Mouse (Mus musculus) limb, embryonic 10.5 days (tissue): ENCODE data around the gene Midn. TPM values are rescaled to one million over a fixed set of nuclear protein-coding genes. Genes with fewer than 3 reads are reported as not detected.

Source experiments
- DNase-seq: peaks from one replicate; pipeline ENCODE4 v3.0.0-alpha.2; 2017; ENCODE audit warnings: low spot score
- H3K27ac ChIP-seq: fragments of 300-500 bp; sonication (generic); 2 replicates; pipeline ENCODE4 v1.5.1; 2016; ENCODE audit warnings: mild to moderate bottlenecking
- H3K27me3 ChIP-seq: fragments of 300-500 bp; sonication (generic); 2 replicates; pipeline ENCODE4 v1.6.1; 2016; ENCODE audit warnings: low read depth, mild to moderate bottlenecking; ENCODE audit not compliant: poor library complexity, severe bottlenecking
- H3K36me3 ChIP-seq: fragments of 300-500 bp; sonication (generic); 2 replicates; pipeline ENCODE4 v1.6.1; 2016; ENCODE audit warnings: mild to moderate bottlenecking, moderate library complexity
- H3K4me1 ChIP-seq: fragments of 300-500 bp; sonication (generic); 2 replicates; pipeline ENCODE4 v1.6.1; 2016
- H3K4me3 ChIP-seq: fragments of 300-500 bp; sonication (generic); 2 replicates; pipeline ENCODE4 v1.5.1; 2016; ENCODE audit warnings: mild to moderate bottlenecking, moderate library complexity
- H3K9me3 ChIP-seq: fragments of 300-500 bp; sonication (generic); replicated peaks from 2 replicates; pipeline ENCODE4 v1.6.1; 2016; ENCODE audit warnings: mild to moderate bottlenecking
- WGBS: fragments of 180-500 bp; shearing (Covaris S2); methylation state at CpG from one replicate; pipeline ENCODE4 v1.1.7; 2016; 5-methylcytosine and 5-hydroxymethylcytosine counted together
- polyA plus RNA-seq: library from polyadenylated mRNA; unstranded; fragments of >200 nt; fragmentation: Nextera tagmentation; extraction: Ambion mirVana; gene quantifications from 2 replicates; pipeline ENCODE4 v1.2.1, GENCODE M21; 2016

Midn gene
- polyA plus RNA-seq, 1 experiment from 2014 or later, result 26.2 TPM

DNA sequence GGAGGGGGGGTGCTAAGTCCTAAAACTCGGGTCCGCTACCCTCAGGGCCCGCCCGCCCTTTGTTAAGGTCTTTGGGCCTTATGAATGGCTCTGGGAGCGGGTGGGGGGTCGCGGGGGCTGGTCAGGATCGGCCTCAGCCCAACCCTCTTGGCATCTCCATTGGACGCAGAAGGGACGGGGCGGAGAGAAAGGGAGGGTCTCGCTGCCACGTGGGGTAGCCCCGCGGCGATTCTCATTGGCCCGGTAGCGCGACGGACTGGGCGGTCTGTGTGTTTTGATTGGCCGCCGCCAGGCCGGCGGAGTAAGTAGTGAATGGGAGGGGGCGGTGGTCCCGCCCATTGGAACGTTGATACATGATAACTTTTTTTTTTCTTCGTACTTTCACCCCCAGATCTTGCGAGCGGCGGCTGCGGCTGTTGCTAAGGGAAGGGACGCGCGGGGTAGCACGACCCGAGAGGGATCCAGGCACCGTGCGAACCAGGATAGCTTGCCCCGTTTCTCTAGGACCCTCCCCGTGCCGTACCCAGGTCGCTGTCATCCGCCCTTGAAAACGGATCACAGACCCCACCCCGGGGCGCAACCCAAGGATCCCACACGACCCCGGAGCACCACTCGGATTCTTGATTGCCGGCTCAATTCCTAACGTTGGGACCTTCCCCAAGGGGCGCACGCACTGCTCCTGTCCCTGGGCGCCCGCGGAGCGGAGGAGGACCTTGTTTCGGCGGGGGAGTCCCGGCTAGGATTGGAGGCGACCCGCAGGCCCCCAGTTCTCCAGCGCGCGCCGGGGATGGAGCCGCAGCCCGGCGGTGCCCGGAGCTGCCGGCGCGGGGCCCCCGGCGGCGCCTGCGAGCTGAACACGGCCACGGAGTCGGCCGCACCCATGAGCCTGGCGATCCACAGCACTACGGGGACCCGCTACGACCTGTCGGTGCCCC is 1.5 kb downstream of the Midn start:
- Histone ChIP-seq H3K27me3 (no peaks in the 10 kb centered on the region), H3K4me3 (peak overlapping the region; percentile 93), H3K36me3 (peaks cover 81% of the 10 kb centered on the region), H3K9me3 (no peaks in the 10 kb centered on the region), H3K27ac (peak overlapping the region; percentile 100), H3K4me1 (peaks cover 62% of the 10 kb centered on the region)
- under 1% methylated on average over 88 of the region's 88 CpGs for WGBS
- peak; percentile 98 for DNase-seq

- Histone ChIP-seq H3K36me3 (peaks cover 81% of the 10 kb centered on the region), H3K4me1 (peaks cover 64% of the 10 kb centered on the region)
These were observed 2.4 kb downstream of the Midn start for GRCm38 (mm10) chr10:80150226-80151210.

DNA sequence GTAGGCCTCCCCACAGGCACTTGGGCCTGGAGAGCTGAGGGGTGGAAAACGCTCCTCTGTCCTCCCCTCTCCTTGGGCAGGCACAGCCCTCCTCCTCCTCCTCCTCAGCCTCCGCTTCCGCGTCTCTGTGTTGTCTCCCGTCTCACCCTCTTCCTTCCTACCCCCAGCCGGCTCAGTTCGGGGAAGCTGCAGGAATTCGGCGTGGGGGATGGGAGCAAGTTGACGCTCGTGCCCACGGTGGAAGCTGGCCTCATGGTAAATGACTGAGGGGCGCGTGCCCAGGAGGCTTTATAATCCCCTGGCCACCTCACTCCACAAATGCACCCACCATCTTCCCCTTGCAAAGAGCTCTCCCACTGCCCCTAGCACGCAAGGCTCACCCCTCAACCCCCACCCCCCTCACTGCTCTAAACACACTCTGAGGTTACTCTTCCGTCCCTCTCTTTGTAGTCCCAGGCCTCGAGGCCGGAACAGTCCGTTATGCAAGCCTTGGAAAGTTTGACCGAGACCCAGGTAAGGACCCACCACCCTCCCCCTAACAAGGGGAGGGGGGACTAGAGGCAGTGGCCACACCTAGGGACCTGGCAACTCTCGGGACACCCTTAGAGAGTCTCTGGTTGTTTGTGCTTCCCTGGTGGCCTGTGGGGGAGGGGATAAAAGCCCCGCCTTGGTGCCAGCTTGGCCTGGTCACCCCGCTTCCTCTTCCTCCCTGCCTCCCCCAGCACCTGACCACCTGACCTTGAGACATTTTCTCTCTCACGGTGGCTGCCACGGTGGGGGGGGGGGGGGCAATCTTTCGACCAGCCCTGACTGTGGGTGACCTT is 3.4 kb downstream of the Midn start:
- 1% methylated on average over 26 of the region's 26 CpGs for WGBS
- Histone ChIP-seq H3K9me3 (no peaks in the 10 kb centered on the region), H3K4me3 (peak overlapping the region; percentile 93), H3K36me3 (peaks cover 81% of the 10 kb centered on the region), H3K4me1 (peaks cover 65% of the 10 kb centered on the region), H3K27me3 (no peaks in the 10 kb centered on the region), H3K27ac (peak overlapping the region; percentile 100)
- peak; percentile 73 for DNase-seq

More at GRCm38 (mm10) chr10:80150226-80151210, 2.4 kb downstream of the Midn start:
- Histone ChIP-seq H3K27ac (peak overlapping the region; percentile 100), H3K9me3 (no peaks in the 10 kb centered on the region), H3K27me3 (no peaks in the 10 kb centered on the region), H3K4me3 (peak overlapping the region; percentile 93)
- DNase-seq, result peak; percentile 91
- under 1% methylated on average over 65 of the region's 71 CpGs for WGBS

DNA sequence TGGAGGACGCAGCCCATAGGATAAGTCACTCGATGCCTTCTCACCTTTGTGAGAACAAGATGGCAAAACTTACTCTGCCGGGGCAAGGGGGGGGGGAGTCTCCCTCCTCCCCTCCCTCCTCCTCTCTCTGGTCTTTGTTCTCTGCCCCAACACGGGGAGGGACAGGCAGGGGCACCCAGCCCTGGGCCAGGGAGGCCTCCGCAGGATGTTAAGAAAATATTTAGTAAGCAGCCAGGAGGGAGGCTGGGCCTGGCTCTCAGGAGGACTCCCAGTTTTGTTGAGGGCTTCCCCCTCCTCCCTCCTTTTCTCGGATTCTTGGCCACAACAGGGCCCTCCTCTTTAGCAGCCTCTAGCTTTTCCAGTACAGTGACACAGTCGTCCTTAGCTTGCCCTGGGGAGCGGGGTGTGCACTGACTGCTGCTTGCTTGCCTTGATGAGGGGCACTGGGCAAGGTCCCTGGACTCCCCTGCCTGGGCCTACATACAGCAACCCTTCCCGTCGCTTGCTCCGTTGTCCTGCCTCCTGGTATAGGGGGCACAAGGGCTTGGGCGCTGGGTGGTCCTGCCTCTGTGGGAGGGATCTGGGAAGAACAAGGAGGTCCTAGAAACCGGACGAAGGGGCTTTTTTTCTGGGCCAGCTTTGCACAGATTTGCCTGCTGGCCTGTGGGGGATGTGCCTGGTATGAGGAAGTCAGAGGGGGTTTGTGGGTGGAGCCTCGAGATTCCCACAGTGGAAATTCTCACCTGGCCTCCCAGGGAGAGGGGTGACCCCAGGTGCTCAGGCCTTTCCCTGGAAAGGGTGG is 4.2 kb downstream of the Midn start:
- peak; percentile 49 for DNase-seq
- Histone ChIP-seq H3K27ac (peak overlapping the region; percentile 100), H3K27me3 (no peaks in the 10 kb centered on the region), H3K36me3 (peaks cover 85% of the 10 kb centered on the region), H3K4me3 (peak overlapping the region; percentile 93), H3K4me1 (peaks cover 65% of the 10 kb centered on the region), H3K9me3 (no peaks in the 10 kb centered on the region)
- WGBS, result 15% methylated on average over 15 of the region's 15 CpGs

- Histone ChIP-seq H3K36me3 (peaks cover 89% of the 10 kb centered on the region), H3K27ac (peak overlapping the region; percentile 100), H3K4me1 (peaks cover 65% of the 10 kb centered on the region), H3K4me3 (peak overlapping the region; percentile 93), H3K27me3 (no peaks in the 10 kb centered on the region), H3K9me3 (no peaks in the 10 kb centered on the region)
- no peak for DNase-seq
- WGBS, result 46% methylated on average over 3 of the region's 3 CpGs
These were observed 4.8 kb downstream of the Midn start for GRCm38 (mm10) chr10:80152873-80153260.

DNA sequence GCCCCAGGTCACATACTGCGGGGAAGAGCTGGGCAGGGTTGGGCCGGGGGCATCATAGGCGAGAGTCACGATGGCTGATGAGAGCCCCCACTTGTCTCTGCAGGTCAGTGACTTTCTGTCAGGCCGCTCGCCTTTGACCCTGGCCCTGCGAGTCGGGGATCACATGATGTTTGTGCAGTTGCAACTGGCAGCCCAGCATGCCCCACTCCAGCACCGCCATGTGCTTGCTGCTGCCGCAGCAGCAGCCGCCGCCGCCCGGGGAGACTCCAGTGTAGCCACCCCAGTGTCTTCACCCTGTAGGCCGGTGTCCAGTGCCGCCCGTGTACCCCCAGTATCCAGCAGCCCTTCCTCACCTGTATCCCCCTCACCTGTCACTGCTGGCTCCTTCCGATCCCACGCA is 5.6 kb downstream of the Midn start:
- H3K9me3 ChIP-seq, result no peaks in the 10 kb centered on the region
- no peak for DNase-seq
- peak overlapping the region; percentile 93 for H3K4me3 ChIP-seq
- WGBS, result 89% methylated on average over 19 of the region's 19 CpGs
- peak overlapping the region; percentile 22; the same call in 1 of the 2 replicates for H3K27ac ChIP-seq
- peaks cover 70% of the 10 kb centered on the region for H3K4me1 ChIP-seq
- H3K36me3 ChIP-seq, result peaks cover 89% of the 10 kb centered on the region
- no peaks in the 10 kb centered on the region for H3K27me3 ChIP-seq

DNA sequence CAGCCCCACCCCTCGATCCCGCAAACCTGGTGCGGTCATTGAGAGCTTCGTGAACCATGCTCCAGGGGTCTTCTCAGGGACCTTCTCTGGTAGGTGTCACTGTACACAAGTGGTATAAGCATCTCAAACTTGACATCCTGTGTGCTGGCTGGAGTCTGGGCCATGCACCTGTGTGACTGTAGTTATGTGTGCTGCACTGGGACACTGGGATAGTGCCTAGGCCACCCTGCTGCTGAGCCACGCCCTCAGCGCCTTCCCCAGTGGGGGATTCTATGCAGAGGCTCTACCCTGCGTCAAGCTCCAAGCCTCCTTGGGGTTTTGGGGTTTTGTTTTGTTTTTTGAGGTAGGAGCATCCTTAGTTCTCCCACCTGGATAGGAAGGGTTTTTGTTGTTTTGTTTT is 6.3 kb downstream of the Midn start:
- peaks cover 94% of the 10 kb centered on the region for H3K36me3 ChIP-seq
- H3K27ac ChIP-seq, result no peak overlapping the region
- H3K27me3 ChIP-seq, result no peaks in the 10 kb centered on the region
- H3K4me1 ChIP-seq, result peaks cover 77% of the 10 kb centered on the region
- no peak for DNase-seq
- H3K9me3 ChIP-seq, result no peaks in the 10 kb centered on the region
- 90% methylated on average over 7 of the region's 7 CpGs for WGBS
- H3K4me3 ChIP-seq, result peak overlapping the region; percentile 93

DNA sequence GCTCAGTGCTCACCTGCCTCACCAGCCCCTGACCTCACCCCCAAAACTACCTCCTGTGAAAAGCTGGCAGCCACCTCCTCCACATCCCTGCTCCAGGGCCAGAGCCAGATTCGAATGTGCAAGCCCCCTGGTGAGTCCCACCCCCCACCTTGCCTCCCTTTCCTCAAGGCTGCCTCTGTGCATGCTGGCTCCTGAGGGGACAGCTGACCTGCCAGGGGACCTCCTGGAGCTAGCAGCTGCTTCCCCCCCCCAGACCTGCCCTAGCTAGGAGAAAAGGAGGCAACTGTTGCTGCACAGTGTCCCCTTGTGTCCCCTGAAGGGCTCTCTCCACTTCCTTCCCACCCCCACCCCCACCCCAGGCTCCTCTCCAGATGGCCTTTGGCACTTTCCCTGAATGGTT is 7.2 kb downstream of the Midn start:
- WGBS, result 57% methylated on average over 1 of the region's 1 CpGs
- DNase-seq, result no peak
- Histone ChIP-seq H3K4me3 (peak overlapping the region; percentile 23), H3K27ac (peak overlapping the region; percentile 10; the same call in 1 of the 2 replicates), H3K4me1 (peaks cover 86% of the 10 kb centered on the region), H3K36me3 (peaks cover 90% of the 10 kb centered on the region), H3K9me3 (no peaks in the 10 kb centered on the region), H3K27me3 (no peaks in the 10 kb centered on the region)

DNA sequence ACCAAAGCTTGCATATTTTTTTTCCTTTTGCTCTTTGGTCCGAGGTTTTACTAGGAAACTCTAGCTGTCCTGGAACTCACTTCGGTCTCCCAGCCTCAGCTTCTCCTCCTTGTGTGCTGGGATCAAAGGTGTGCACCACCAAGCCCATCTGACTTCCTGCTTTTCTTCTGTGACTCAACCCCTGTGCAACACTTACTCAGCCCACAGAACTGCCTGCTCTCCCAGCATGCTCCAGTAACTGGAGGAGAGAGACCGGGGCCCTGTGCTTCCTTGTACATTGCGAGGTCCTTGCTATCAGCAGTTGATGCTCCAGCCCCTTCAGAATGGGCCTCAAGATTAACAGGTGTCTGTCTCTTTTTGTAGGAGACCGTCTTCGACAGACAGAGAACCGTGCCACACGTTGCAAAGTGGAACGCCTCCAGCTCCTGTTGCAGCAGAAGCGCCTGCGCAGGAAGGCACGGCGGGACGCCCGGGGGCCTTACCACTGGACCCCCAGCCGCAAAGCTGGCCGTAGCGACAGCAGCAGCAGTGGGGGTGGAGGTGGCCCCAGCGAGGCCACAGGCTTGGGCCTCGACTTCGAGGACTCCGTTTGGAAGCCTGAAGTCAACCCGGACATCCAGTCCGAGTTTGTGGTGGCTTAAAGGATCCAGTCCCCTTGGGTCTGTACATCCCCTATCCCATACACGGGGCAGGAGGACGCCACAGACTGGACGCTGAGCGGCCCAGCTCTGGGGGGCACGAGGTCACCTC is 8.1 kb downstream of the Midn start:
- 90% methylated on average over 29 of the region's 29 CpGs for WGBS

GRCm38 (mm10) chr10:80156752-80157053 is 8.6 kb downstream of the Midn start:
- Histone ChIP-seq H3K36me3 (peaks cover 76% of the 10 kb centered on the region), H3K27me3 (no peaks in the 10 kb centered on the region), H3K4me3 (peak overlapping the region; percentile 28; the same call in 1 of the 2 replicates), H3K4me1 (peaks cover 100% of the 10 kb centered on the region), H3K9me3 (no peaks in the 10 kb centered on the region), H3K27ac (peak overlapping the region; percentile 58; the same call in 1 of the 2 replicates)
- WGBS, result 75% methylated on average over 7 of the region's 7 CpGs
- no peak for DNase-seq

More for the DNA sequence above, 8.1 kb downstream of the Midn start:
- Histone ChIP-seq H3K9me3 (no peaks in the 10 kb centered on the region), H3K4me3 (peak overlapping the region; percentile 28), H3K36me3 (peaks cover 81% of the 10 kb centered on the region), H3K27ac (peak overlapping the region; percentile 53), H3K4me1 (peaks cover 95% of the 10 kb centered on the region), H3K27me3 (no peaks in the 10 kb centered on the region)
- no peak for DNase-seq
